Mouse (Mus musculus): ENCODE data around the gene Ciz1.

DNA sequence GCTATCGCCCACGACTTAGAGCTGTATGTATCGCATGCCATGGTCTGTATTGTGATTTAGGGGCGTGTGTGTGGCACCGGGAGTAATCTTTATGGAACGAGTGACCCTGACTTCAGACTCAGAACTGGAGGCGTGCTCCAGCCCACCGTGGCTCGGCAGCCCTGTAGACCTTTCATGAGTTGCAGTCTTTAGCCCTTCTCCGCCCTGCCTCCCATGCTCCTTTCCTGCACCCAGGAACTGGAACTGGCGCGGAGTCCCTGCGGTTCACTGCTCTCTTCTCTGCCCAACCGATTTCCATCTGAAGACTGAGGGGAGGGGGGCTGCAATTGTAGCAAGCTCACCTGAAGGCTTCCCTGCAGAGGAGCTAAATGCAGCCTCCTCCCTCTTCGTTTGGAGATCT lies 44.6 kb downstream of the Ciz1 start:
- TF ChIP-seq POLR2A (IDR thresholded peaks at IDR 0.05; ENCODE audit: low read depth, low read length) (no peak), CTCF (IDR thresholded peaks at IDR 0.05; ENCODE audit: extremely low read depth, insufficient read depth, insufficient read length, insufficient replicate concordance) (no peak)

All from spleen, adult 2 months (tissue).